Mouse (Mus musculus) testis, postnatal 14 days (tissue): ENCODE results near the gene Tmcc3.

Experiments
- DNase-seq: peaks from one replicate; pipeline ENCODE4 v3.0.0; 2021; ENCODE audit warnings: low spot score

The Tmcc3 gene

GRCm38 (mm10) chr10:94471487-94471886 is 159.7 kb downstream of the Tmcc3 start:
- no peak for DNase-seq

GRCm38 (mm10) chr10:94473501-94473900 is 161.8 kb downstream of the Tmcc3 start:
- DNase-seq: no peak

GRCm38 (mm10) chr10:94474185-94474584 is 162.4 kb downstream of the Tmcc3 start:
- no peak for DNase-seq

GRCm38 (mm10) chr10:94477366-94478225 is 165.8 kb downstream of the Tmcc3 start:
- DNase-seq: no peak

GRCm38 (mm10) chr10:94479646-94480045 is 167.9 kb downstream of the Tmcc3 start:
- peak; percentile 38 for DNase-seq

- DNase-seq: peak; percentile 54
These were observed 168.8 kb downstream of the Tmcc3 start for GRCm38 (mm10) chr10:94480380-94481101.

GRCm38 (mm10) chr10:94481613-94482012 is 169.9 kb downstream of the Tmcc3 start:
- no peak for DNase-seq

- no peak for DNase-seq
These were observed 174.4 kb downstream of the Tmcc3 start for GRCm38 (mm10) chr10:94486179-94486578.

- DNase-seq: no peak
These were observed 177.8 kb downstream of the Tmcc3 start for GRCm38 (mm10) chr10:94489509-94489908.

GRCm38 (mm10) chr10:94491006-94491405 is 179.3 kb downstream of the Tmcc3 start:
- no peak for DNase-seq

GRCm38 (mm10) chr10:94494403-94494846 is 182.7 kb downstream of the Tmcc3 start:
- DNase-seq: no peak

GRCm38 (mm10) chr10:94495496-94496235 is 183.9 kb downstream of the Tmcc3 start:
- DNase-seq: no peak

- no peak for DNase-seq
These were observed 185.2 kb downstream of the Tmcc3 start for GRCm38 (mm10) chr10:94496826-94497440.

- DNase-seq: no peak
These were observed 188.6 kb downstream of the Tmcc3 start for GRCm38 (mm10) chr10:94500210-94500876.

- no peak for DNase-seq
These were observed 189.1 kb downstream of the Tmcc3 start for GRCm38 (mm10) chr10:94500877-94501273.

- DNase-seq: no peak
These were observed 190.0 kb downstream of the Tmcc3 start for GRCm38 (mm10) chr10:94501796-94502195.

GRCm38 (mm10) chr10:94505248-94505772 is 193.6 kb downstream of the Tmcc3 start:
- no peak for DNase-seq

- no peak for DNase-seq
These were observed 197.1 kb downstream of the Tmcc3 start for GRCm38 (mm10) chr10:94508863-94509262.

GRCm38 (mm10) chr10:94512771-94513170 is 201.0 kb downstream of the Tmcc3 start:
- DNase-seq: no peak

GRCm38 (mm10) chr10:94514091-94514505 is 202.3 kb downstream of the Tmcc3 start:
- no peak for DNase-seq
